Mouse (Mus musculus) mature B cell (primary cell): ENCODE data around the gene Kif9.

Experiments
- in situ Hi-C: fragments of 300-500 bp; cut with MboI; formaldehyde crosslinking; loops from 2 replicates; pipeline ENCODE4 v1.14.3; 2019

Gene Kif9

GRCm38 (mm10) chr9:110529002-110529737 is 52.4 kb downstream of the Kif9 start:
- in situ Hi-C loops: no loop called here

- in situ Hi-C loops: no loop called here
Observed at GRCm38 (mm10) chr9:110530650-110531049, 53.9 kb downstream of the Kif9 start.

- in situ Hi-C loops: no loop called here
Observed at GRCm38 (mm10) chr9:110531151-110531791, 54.5 kb downstream of the Kif9 start.

- in situ Hi-C loops: no loop called here
Observed at GRCm38 (mm10) chr9:110531914-110532489, 55.2 kb downstream of the Kif9 start.

- in situ Hi-C loops: no loop called here
Observed at GRCm38 (mm10) chr9:110532538-110533291, 56.0 kb downstream of the Kif9 start, which contains the start of gene Setd2. Gene Setd2, plus strand, starts transcription at chr9:110532597.

- in situ Hi-C loops: no loop called here
Observed at GRCm38 (mm10) chr9:110533645-110534044, 56.9 kb downstream of the Kif9 start.

GRCm38 (mm10) chr9:110535114-110535513 is 58.4 kb downstream of the Kif9 start:
- in situ Hi-C loops: no loop called here

GRCm38 (mm10) chr9:110536636-110537035 is 59.9 kb downstream of the Kif9 start:
- in situ Hi-C loops: no loop called here

- in situ Hi-C loops: no loop called here
Observed at GRCm38 (mm10) chr9:110538511-110538910, 61.8 kb downstream of the Kif9 start.

GRCm38 (mm10) chr9:110541988-110542387 is 65.2 kb downstream of the Kif9 start:
- in situ Hi-C loops: no loop called here

- in situ Hi-C loops: no loop called here
Observed at GRCm38 (mm10) chr9:110548261-110548660, 71.5 kb downstream of the Kif9 start.

- in situ Hi-C loops: no loop called here
Observed at GRCm38 (mm10) chr9:110568309-110568708, 91.6 kb downstream of the Kif9 start.
